Mouse (Mus musculus): ENCODE measurements at regions not wholly inside any gene's neighbourhood (a gene's known extent, or its start where the extent isn't known, plus 50 kb on each side); places are given as distances from the start of the nearest gene placed in this dataset.

DNA sequence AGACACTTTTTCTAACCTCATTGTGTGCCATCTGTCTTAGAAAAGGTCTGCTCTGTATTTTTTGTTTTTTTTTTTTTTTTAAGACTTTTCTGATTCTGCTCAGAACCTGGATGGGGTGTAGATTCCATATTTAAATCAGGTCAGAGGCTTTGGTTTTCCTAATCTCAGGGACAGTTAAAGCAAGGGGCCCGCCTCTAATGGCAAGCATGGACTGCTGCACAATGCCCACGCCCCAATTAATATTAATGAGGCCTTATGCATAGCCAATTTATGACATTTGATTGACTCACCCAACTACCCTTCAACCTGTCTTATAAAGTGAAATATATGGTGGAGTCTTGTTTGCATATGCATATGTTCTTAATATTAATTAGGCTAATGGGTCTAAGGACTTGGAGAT lies 662.6 kb downstream of the Bcl11a start:
- Histone ChIP-seq H3K27me3 (replicated peaks; ENCODE audit: control insufficient read depth, insufficient read depth, low read length) (no peaks in the 10 kb centered on the region), H3K4me2 (ENCODE audit: low read length) (no peak overlapping the region; the same call in 1 of the 2 replicates), H3K9ac (ENCODE audit: low read length) (no peak overlapping the region), H3K27ac (ENCODE audit: low read depth, low read length) (peak overlapping the region; percentile 61), H3K9me3 (replicated peaks; ENCODE audit: control insufficient read depth, low read length) (no peaks in the 10 kb centered on the region), H3K36me3 (ENCODE audit: control insufficient read depth, insufficient read depth, low read length) (no peaks in the 10 kb centered on the region), H3K4me1 (ENCODE audit: control insufficient read depth, insufficient read depth, low read length) (peaks cover 10% of the 10 kb centered on the region; the same call in 1 of the 2 replicates), H3K4me3 (ENCODE audit: low read depth, low read length) (no peak overlapping the region)
- 17% methylated on average over 2 of the region's 2 CpGs for WGBS
- DNase-seq (ENCODE audit: low spot score): peak; percentile 49
- peak; percentile 56 for ATAC-seq

DNA sequence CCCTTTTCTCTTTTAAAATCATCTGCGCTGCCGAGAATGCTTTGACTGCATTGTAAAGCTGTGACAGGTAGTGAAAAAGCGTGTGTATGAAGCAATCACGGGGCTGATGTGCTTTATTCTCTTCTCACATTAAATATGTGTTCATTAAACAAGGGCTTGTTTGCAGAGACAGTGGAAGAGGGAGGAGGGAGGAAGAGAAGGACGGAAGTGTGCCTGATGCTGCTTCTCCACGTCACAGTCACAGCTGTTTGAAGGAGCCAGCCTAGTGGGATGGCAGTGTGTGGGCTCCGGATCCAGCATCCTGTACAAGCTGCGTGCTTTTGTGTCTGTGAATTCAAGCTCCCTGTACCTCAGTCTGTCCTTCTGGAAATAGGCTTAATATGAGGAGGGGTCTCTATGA lies 664.7 kb downstream of the Bcl11a start:
- ATAC-seq: peak; percentile 70
- DNase-seq (ENCODE audit: low spot score): peak; percentile 60

DNA sequence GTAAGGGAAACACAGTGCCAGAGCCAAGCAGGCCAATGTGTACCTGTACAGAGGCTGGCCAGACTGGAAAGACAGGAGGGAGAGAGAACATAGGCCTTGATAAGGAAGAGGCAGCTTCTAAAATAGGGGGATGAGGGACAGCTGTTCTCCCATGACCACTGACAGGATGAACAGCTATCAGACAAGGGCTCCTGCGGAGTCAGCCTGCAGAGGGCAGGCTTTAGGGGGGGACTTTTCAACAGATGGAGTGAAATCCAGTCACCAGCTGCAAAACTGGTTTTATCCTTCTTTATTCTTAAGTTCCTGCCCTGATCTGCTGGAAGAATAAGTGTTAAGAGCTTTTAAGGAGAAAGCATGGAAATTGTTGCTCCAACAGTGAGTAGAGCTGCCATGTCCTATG lies 665.6 kb downstream of the Bcl11a start:
- ATAC-seq: no peak

More for the DNA sequence above, 664.7 kb downstream of the Bcl11a start:
- H3K4me3 ChIP-seq (ENCODE audit: low read depth, low read length): no peak overlapping the region
- no peaks in the 10 kb centered on the region for H3K27me3 ChIP-seq (replicated peaks; ENCODE audit: control insufficient read depth, insufficient read depth, low read length)
- 19% methylated on average over 8 of the region's 8 CpGs for WGBS
- H3K36me3 ChIP-seq (ENCODE audit: control insufficient read depth, insufficient read depth, low read length): no peaks in the 10 kb centered on the region
- H3K9me3 ChIP-seq (replicated peaks; ENCODE audit: control insufficient read depth, low read length): no peaks in the 10 kb centered on the region
- no peak overlapping the region; the same call in 1 of the 2 replicates for H3K4me2 ChIP-seq (ENCODE audit: low read length)
- peak overlapping the region; percentile 18; the same call in 1 of the 2 replicates for H3K9ac ChIP-seq (ENCODE audit: low read length)
- 0 out of 2 replicates have a peak overlapping the region, but pooled peaks have one; percentile 40 for H3K27ac ChIP-seq (ENCODE audit: low read depth, low read length)
- peaks cover 10% of the 10 kb centered on the region; the same call in 1 of the 2 replicates for H3K4me1 ChIP-seq (ENCODE audit: control insufficient read depth, insufficient read depth, low read length)

DNA sequence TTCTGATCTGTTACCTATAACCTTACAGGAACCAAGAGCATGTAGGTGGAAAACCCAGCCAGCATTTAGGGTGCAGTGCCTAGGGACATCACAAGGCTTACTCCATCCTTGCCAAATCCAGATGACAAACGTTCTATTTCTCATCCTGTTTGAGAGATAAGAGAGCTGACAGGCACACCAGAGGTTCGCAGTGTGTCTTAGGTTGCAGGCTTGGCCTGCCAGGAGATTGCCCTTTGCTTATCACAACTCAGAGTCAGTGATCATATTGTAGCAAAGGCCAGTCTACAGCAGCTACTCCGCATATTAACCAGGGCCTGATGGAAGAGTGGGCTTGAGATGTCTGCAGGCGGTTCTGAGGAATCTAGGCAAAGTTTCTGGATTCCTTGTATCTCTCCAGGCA lies 668.0 kb downstream of the Bcl11a start:
- no peaks in the 10 kb centered on the region for H3K36me3 ChIP-seq (ENCODE audit: control insufficient read depth, insufficient read depth, low read length)
- peaks cover 4% of the 10 kb centered on the region; the same call in 1 of the 2 replicates for H3K4me1 ChIP-seq (ENCODE audit: control insufficient read depth, insufficient read depth, low read length)
- no peak overlapping the region for H3K4me3 ChIP-seq (ENCODE audit: low read depth, low read length)
- no peak overlapping the region for H3K9ac ChIP-seq (ENCODE audit: low read length)
- DNase-seq (ENCODE audit: low spot score): no peak
- H3K27ac ChIP-seq (ENCODE audit: low read depth, low read length): no peak overlapping the region
- H3K27me3 ChIP-seq (replicated peaks; ENCODE audit: control insufficient read depth, insufficient read depth, low read length): no peaks in the 10 kb centered on the region
- WGBS: 89% methylated on average over 4 of the region's 4 CpGs
- no peaks in the 10 kb centered on the region for H3K9me3 ChIP-seq (replicated peaks; ENCODE audit: control insufficient read depth, low read length)
- ATAC-seq: no peak
- H3K4me2 ChIP-seq (ENCODE audit: low read length): no peak overlapping the region

More for the DNA sequence above, 665.6 kb downstream of the Bcl11a start:
- WGBS: 52% methylated on average over 1 of the region's 1 CpGs
- Histone ChIP-seq H3K27ac (ENCODE audit: low read depth, low read length) (no peak overlapping the region), H3K9ac (ENCODE audit: low read length) (no peak overlapping the region), H3K36me3 (ENCODE audit: control insufficient read depth, insufficient read depth, low read length) (no peaks in the 10 kb centered on the region), H3K9me3 (replicated peaks; ENCODE audit: control insufficient read depth, low read length) (no peaks in the 10 kb centered on the region), H3K27me3 (replicated peaks; ENCODE audit: control insufficient read depth, insufficient read depth, low read length) (no peaks in the 10 kb centered on the region), H3K4me1 (ENCODE audit: control insufficient read depth, insufficient read depth, low read length) (peaks cover 10% of the 10 kb centered on the region; the same call in 1 of the 2 replicates), H3K4me3 (ENCODE audit: low read depth, low read length) (no peak overlapping the region), H3K4me2 (ENCODE audit: low read length) (no peak overlapping the region)
- DNase-seq (ENCODE audit: low spot score): no peak

DNA sequence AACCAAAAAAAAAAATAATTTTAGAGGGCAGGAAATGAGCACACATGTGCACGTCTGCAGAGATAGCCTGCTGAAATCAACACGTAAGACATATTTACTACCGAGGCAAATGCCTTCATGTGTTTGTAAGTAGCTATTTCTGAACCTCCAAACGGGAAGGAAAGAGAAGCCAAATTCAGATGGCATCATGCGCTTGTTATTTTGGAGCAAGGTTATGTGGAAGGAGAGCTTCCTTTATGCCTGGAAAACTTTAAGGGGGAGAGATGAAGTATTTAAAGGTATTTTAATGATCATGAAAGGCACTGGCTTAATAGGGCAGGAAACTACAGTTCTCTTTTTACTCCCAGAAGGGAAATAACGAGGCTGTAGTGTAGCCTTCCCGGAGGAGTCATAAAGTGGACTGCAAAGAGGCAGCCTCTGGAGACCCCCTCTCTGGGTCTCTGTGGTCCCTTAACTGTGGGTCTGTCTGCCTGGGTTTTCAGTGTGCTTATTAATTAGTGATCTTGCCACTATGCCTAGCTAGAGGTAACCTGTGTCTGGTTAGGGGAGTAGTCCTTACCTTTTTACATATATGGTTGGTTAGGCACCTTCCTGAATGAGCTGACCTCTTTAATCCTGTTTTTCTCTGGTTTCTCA lies 672.4 kb downstream of the Bcl11a start:
- no peaks in the 10 kb centered on the region for H3K27me3 ChIP-seq (replicated peaks; ENCODE audit: control insufficient read depth, insufficient read depth, low read length)
- 63% methylated on average over 7 of the region's 7 CpGs for WGBS
- no peak overlapping the region for H3K27ac ChIP-seq (ENCODE audit: low read depth, low read length)
- no peaks in the 10 kb centered on the region for H3K36me3 ChIP-seq (ENCODE audit: control insufficient read depth, insufficient read depth, low read length)
- DNase-seq (ENCODE audit: low spot score): no peak
- H3K4me1 ChIP-seq (ENCODE audit: control insufficient read depth, insufficient read depth, low read length): no peaks in the 10 kb centered on the region
- no peaks in the 10 kb centered on the region for H3K9me3 ChIP-seq (replicated peaks; ENCODE audit: control insufficient read depth, low read length)
- H3K9ac ChIP-seq (ENCODE audit: low read length): no peak overlapping the region
- H3K4me3 ChIP-seq (ENCODE audit: low read depth, low read length): no peak overlapping the region
- H3K4me2 ChIP-seq (ENCODE audit: low read length): no peak overlapping the region
- ATAC-seq: no peak

DNA sequence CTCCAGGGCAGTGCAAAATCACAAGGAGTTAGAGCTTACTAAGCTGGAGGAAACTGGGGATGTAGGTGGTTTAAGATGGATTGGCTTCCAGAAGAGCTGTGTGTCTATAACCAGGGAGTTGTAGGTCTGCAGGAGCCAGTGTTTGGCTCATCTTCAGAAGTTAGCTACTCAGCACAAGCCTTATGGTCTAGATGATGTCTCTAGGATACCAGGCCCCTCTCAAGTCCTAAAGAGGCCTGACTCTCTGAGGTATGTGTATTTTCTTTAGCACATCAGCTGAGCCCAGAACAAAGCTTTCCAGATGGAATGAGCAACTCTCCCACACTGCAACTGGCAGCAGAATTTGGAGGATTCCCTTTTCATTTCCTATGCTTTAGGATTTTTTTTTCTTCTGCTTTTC lies 680.3 kb downstream of the Bcl11a start:
- H3K4me2 ChIP-seq (ENCODE audit: low read length): no peak overlapping the region
- ATAC-seq: no peak
- H3K36me3 ChIP-seq (ENCODE audit: control insufficient read depth, insufficient read depth, low read length): no peaks in the 10 kb centered on the region

DNA sequence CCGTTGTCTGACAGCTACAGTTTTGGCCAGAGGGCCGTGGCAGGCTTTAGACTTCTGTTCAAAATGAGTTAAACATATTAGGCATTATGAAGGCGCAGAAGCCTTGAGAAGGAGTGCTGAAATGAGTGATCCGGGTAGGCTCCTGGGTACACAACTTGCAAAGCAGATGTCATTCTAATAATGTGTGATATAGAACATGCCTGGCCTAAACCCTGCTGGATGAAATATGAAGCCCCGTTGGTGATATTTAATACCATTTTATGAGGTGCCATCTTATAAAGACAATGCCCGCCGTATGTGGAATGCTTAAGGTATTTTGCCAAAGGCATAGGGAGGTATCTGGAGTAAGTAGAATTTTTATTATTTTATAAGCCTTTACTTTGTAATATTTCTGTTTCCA lies 705.6 kb downstream of the Bcl11a start:
- no peak overlapping the region for H3K4me3 ChIP-seq (ENCODE audit: low read depth, low read length)
- 84% methylated on average over 7 of the region's 7 CpGs for WGBS
- H3K36me3 ChIP-seq (ENCODE audit: control insufficient read depth, insufficient read depth, low read length): no peaks in the 10 kb centered on the region
- no peak overlapping the region for H3K9ac ChIP-seq (ENCODE audit: low read length)
- no peaks in the 10 kb centered on the region for H3K9me3 ChIP-seq (replicated peaks; ENCODE audit: control insufficient read depth, low read length)
- no peak overlapping the region for H3K27ac ChIP-seq (ENCODE audit: low read depth, low read length)
- DNase-seq (ENCODE audit: low spot score) (no peak), ATAC-seq (no peak)
- no peaks in the 10 kb centered on the region for H3K4me1 ChIP-seq (ENCODE audit: control insufficient read depth, insufficient read depth, low read length)
- no peak overlapping the region for H3K4me2 ChIP-seq (ENCODE audit: low read length)
- H3K27me3 ChIP-seq (replicated peaks; ENCODE audit: control insufficient read depth, insufficient read depth, low read length): no peaks in the 10 kb centered on the region

More for the DNA sequence above, 680.3 kb downstream of the Bcl11a start:
- H3K27ac ChIP-seq (ENCODE audit: low read depth, low read length): no peak overlapping the region
- H3K9ac ChIP-seq (ENCODE audit: low read length): no peak overlapping the region
- H3K9me3 ChIP-seq (replicated peaks; ENCODE audit: control insufficient read depth, low read length): no peaks in the 10 kb centered on the region
- no peaks in the 10 kb centered on the region for H3K27me3 ChIP-seq (replicated peaks; ENCODE audit: control insufficient read depth, insufficient read depth, low read length)
- DNase-seq (ENCODE audit: low spot score): no peak
- H3K4me3 ChIP-seq (ENCODE audit: low read depth, low read length): no peak overlapping the region
- H3K4me1 ChIP-seq (ENCODE audit: control insufficient read depth, insufficient read depth, low read length): no peaks in the 10 kb centered on the region

DNA sequence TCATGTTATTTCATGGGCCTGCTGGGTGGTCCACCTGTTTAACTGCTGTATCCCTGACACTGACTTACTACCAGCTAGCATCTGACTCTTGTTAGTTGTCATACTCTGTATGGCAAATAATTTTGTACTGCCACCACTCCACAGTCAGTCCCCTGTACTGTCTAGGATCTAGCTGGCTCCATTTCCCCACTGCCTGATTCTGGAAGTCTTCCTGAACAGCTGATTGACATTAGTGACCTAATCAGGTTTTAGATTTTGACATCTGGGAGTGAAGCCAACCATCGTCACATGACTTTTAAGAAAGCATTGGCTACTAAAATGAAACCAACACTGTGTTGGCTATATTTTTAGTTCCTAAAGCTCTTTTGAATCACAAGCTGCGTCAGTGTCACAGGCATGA lies 711.3 kb downstream of the Bcl11a start:
- Histone ChIP-seq H3K9ac (ENCODE audit: low read length) (no peak overlapping the region), H3K9me3 (replicated peaks; ENCODE audit: control insufficient read depth, low read length) (no peaks in the 10 kb centered on the region), H3K27me3 (replicated peaks; ENCODE audit: control insufficient read depth, insufficient read depth, low read length) (no peaks in the 10 kb centered on the region), H3K4me1 (ENCODE audit: control insufficient read depth, insufficient read depth, low read length) (no peaks in the 10 kb centered on the region), H3K36me3 (ENCODE audit: control insufficient read depth, insufficient read depth, low read length) (no peaks in the 10 kb centered on the region), H3K4me3 (ENCODE audit: low read depth, low read length) (no peak overlapping the region), H3K4me2 (ENCODE audit: low read length) (no peak overlapping the region), H3K27ac (ENCODE audit: low read depth, low read length) (no peak overlapping the region)
- ATAC-seq (no peak), DNase-seq (ENCODE audit: low spot score) (no peak)
- 80% methylated on average over 2 of the region's 2 CpGs for WGBS

DNA sequence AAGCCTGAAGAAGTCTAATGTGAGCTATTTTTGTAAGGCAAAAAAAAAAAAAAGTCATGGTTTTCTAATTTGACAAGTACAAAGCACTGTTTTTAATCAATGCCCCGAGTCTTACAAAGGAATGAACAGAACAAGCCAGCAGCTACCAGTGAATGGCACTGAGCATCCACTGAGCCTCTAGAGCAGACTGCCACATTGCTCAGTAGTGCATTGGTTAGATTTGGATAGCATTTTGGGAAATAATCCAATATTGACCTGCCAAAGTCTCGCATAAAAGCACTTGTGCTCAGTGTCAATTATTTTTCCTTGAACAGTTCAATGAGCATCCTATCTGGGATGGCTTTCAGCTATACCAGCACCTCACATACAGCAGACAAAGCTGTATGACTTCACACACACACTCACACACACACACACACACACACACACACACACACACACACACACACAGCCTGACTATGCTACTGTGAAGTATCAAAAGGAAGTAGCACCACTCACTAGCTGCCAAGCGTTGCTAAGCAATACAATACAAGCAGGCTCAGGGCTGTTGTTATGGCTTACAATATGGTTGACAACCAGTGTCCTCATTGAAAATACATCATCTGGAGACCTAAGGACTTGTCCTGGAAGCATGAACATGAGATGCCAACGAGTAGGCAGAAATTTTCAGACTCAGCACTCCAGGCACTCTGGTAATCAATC lies 717.8 kb downstream of the Bcl11a start:
- H3K4me2 ChIP-seq (ENCODE audit: low read length): no peak overlapping the region
- ATAC-seq (peak; percentile 89), DNase-seq (ENCODE audit: low spot score) (peak; percentile 77)

More for the DNA sequence above, 717.8 kb downstream of the Bcl11a start:
- no peak overlapping the region for H3K4me3 ChIP-seq (ENCODE audit: low read depth, low read length)
- H3K9me3 ChIP-seq (replicated peaks; ENCODE audit: control insufficient read depth, low read length): no peaks in the 10 kb centered on the region
- H3K27ac ChIP-seq (ENCODE audit: low read depth, low read length): no peak overlapping the region
- H3K27me3 ChIP-seq (replicated peaks; ENCODE audit: control insufficient read depth, insufficient read depth, low read length): no peaks in the 10 kb centered on the region
- no peaks in the 10 kb centered on the region for H3K36me3 ChIP-seq (ENCODE audit: control insufficient read depth, insufficient read depth, low read length)
- no peak overlapping the region for H3K9ac ChIP-seq (ENCODE audit: low read length)
- H3K4me1 ChIP-seq (ENCODE audit: control insufficient read depth, insufficient read depth, low read length): 0 out of 2 replicates have a peak, but pooled peaks cover 6% of the 10 kb centered on the region
- 29% methylated on average over 4 of the region's 4 CpGs for WGBS
